Mouse (Mus musculus) ES-CJ7 (cell line): Measurements from ENCODE around the gene B4galnt1.

Experiments used
- DNase-seq: peaks from one replicate; pipeline ENCODE4 v3.0.0; 2011; ENCODE audit warnings: low read depth, low spot score

B4galnt1 gene

GRCm38 (mm10) chr10:127170002-127170401, 5.0 kb downstream of the B4galnt1 start:
- DNase-seq, result peak; percentile 74

DNA sequence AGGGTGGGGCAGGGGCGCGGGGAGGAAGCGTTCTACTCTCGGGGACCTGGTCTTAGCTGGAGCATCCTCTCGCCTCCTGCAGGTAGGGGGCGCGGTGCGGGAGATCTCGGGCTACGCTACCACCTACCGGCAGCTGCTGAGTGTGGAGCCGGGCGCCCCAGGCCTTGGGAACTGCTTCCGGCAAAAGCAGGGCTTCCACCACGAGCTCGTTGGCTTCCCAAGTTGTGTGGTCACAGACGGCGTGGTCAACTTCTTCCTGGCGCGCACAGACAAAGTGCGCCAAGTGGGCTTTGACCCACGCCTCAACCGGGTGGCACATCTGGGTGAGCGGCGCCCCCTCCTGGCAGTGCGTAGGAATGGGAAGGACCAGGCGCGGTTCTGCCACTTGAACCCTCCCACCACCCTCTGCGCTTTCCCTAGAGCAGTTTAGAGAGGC, 5.8 kb downstream of the B4galnt1 start:
- peak; percentile 89 for DNase-seq

DNA sequence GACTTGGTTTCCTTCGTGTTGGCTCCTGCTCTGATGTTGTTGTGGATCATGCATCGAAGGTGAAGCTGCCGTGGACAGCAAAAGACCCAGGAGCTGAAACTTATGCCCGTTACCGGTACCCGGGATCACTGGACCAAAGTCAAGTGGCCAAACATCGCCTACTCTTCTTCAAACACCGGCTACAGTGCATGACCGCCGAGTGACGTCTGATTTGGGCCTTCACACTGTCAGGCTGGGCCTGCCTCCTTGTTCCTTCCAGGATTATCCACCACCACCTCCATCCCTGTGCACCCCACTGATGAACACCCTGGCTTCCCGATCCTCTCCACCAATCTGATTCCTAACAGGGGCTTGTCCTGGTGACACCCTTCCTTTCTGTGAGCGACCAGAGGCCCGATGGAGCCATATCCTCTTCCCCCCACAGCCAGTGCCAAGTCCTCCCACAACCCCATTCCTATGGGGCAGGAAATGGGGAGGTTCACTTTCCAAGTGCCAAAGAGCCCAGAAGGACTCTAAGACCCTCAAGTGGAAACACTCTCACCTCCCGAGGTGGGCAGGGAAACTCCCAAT, 6.7 kb downstream of the B4galnt1 start:
- DNase-seq, result peak; percentile 7

- no peak for DNase-seq
Observed at GRCm38 (mm10) chr10:127173148-127174065, 8.4 kb downstream of the B4galnt1 start.

DNA sequence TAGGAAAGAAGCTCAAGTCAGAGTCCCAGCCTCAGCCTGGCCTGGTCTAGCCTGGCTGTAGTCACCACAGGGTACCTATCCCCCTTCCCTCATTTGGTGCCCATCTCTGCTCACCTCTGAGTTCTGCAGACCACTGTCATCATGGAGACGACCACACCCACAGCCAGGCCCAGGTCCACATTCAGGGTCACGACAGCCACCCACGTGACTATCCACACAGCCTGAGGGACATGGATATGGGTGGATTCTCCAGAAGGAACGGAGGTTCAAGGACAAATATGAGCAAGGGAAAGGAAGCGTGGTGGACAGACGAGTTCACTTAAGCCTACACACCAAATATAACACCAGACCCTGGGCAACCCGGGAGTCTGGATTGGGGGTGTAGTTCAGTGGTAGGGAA, 9.1 kb downstream of the B4galnt1 start:
- no peak for DNase-seq

GRCm38 (mm10) chr10:127176228-127176627, 11.2 kb downstream of the B4galnt1 start:
- no peak for DNase-seq

DNA sequence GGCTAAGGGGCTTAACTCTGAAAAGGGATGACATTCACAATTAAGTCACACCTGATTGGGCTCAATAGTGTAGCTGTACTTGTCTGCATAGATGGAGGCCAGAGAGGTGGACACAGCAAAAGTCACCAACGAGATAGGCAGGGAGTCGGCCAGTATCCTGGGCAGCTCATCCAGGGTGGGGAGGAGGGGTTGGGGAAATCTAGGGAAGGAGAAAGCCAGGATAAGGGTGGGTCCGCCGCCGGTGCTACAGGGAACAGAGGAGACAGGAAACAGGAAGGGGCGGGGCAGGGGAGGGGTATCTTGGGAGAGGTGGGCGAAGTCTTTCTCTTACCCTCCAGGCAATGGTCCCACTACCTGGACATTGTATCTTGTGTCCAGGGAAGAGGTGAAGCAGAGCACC, 11.7 kb downstream of the B4galnt1 start:
- peak; percentile 60 for DNase-seq

GRCm38 (mm10) chr10:127177235-127177634, 12.2 kb downstream of the B4galnt1 start:
- no peak for DNase-seq

GRCm38 (mm10) chr10:127177719-127178118, 12.7 kb downstream of the B4galnt1 start:
- peak; percentile 91 for DNase-seq

- DNase-seq, result no peak
Observed at GRCm38 (mm10) chr10:127178286-127179027, 13.4 kb downstream of the B4galnt1 start.

GRCm38 (mm10) chr10:127179871-127180694, 15.1 kb downstream of the B4galnt1 start, which contains the start of gene Slc26a10:
Gene Slc26a10, minus strand, starts transcription at chr10:127180645.
- DNase-seq, result no peak

GRCm38 (mm10) chr10:127180695-127181047, 15.6 kb downstream of the B4galnt1 start:
- no peak for DNase-seq

DNA sequence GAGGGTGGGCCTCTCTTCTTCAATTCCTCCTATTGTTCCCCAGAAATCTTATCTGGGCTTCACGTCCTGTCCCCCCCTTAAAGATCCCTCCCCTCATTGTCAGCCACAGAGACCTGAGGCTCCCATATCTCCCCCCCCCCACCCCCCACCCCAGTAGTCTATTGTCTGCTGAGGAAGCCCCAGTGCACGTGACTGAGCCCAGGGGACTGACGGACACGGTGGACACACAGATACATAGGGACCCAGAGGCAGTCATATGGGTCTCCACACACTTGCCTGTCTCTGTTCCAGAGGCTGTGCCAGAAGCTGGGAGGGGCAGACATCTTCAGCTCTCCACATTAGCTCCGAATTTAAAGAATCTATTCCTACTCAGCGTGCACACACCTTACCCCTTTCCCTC, 16.5 kb downstream of the B4galnt1 start:
- DNase-seq, result no peak

DNA sequence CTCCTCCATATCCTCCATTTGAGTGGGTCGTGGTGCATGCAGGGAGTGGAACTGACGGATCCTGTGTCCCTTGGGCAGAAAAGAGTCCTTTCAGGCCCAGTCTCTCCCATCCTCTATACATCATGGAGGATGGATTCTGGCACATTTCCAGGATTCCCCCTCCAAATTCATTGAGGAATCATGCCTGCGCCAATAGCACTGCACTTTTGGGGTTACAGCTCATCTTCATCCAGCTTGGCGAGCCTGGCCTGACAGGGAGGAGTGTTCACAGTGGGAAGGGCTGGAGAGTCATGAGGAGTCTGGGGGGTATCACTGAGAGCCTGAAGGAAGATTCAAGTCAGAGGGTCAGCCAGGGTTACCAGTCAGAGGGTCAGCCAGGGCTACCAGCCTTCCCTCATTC, 17.6 kb downstream of the B4galnt1 start:
- DNase-seq, result no peak

DNA sequence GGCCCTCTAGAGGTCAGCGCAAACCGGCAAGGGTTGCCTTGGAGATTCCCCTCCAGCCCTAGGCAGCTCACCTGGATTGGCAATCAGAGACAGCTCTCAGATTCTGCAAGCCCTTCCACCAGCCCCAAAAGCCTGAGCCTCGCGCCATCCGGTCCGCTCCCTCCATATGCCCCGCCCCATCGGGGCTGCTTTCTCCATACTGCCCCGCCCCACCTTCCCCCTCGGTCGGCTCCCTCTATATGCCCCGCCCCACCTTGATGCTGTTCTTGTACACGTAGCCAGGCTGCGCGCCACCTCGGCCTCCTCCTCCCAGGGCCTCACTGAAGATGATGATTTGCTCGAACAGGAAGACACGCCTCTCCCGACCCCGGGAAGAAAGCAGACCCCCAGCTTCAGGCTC, 18.7 kb downstream of the B4galnt1 start:
- peak; percentile 93 for DNase-seq

- DNase-seq, result peak; percentile 86
Observed at GRCm38 (mm10) chr10:127185101-127185500, 20.1 kb downstream of the B4galnt1 start.

- no peak for DNase-seq
Observed at GRCm38 (mm10) chr10:127185506-127185905, 20.5 kb downstream of the B4galnt1 start.

GRCm38 (mm10) chr10:127186451-127186850, 21.4 kb downstream of the B4galnt1 start:
- DNase-seq, result peak; percentile 31

- no peak for DNase-seq
Observed at GRCm38 (mm10) chr10:127187371-127188078, 22.5 kb downstream of the B4galnt1 start.

GRCm38 (mm10) chr10:127188079-127188453, 23.0 kb downstream of the B4galnt1 start:
- DNase-seq, result no peak
